Mouse (Mus musculus): ENCODE data around the gene St5.

DNA sequence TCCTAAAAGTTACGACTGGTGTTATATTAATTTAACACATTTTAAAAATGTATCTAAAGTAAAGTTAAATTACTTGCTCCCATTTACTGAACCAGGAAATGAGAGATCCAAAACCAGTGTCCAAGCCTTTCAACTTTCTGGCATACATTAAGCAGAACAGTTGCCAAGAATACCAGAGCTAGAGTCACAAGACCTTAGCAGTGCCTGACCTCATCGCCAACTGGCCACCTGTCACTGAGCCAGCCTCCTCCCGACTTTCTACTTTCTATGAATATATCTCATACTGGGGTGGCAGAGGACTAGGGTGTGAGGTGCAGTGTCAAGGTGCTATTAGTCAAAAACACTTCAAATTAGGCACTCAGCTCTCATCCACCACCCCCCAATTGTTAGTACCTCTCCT is 85.6 kb downstream of the St5 start:
- TF ChIP-seq POLR2A (IDR thresholded peaks at IDR 0.05; ENCODE audit: low read depth, low read length) (no peak), CTCF (conservative IDR thresholded peaks at IDR 0.05; ENCODE audit: insufficient read depth, insufficient read length, low read depth, low read length) (no peak)

Measured in kidney, adult 2 months (tissue).